Mouse (Mus musculus): ENCODE results near the gene Golt1b. TPM values are rescaled to one million over a fixed set of nuclear protein-coding genes. Genes with fewer than 3 reads are reported as not detected.

Gene Golt1b
- polyA plus RNA-seq, 1 experiment from 2014 or later, result 68.6 TPM

- Histone ChIP-seq H3K4me2 (ENCODE audit: low read length) (no peak overlapping the region), H3K27me3 (replicated peaks; ENCODE audit: control insufficient read depth, insufficient read depth, low read length) (no peaks in the 10 kb centered on the region), H3K9me3 (ENCODE audit: control insufficient read depth, low read length) (no peaks in the 10 kb centered on the region), H3K27ac (ENCODE audit: low read depth, low read length) (no peak overlapping the region), H3K4me1 (ENCODE audit: control insufficient read depth, insufficient read depth, low read depth, low read length) (no peaks in the 10 kb centered on the region), H3K9ac (ENCODE audit: low read depth, low read length) (no peak overlapping the region), H3K36me3 (ENCODE audit: control insufficient read depth, insufficient read depth, low read length) (peaks cover 30% of the 10 kb centered on the region), H3K4me3 (ENCODE audit: low read length) (no peak overlapping the region)
- no peak for ATAC-seq
- WGBS, result 85% methylated on average over 7 of the region's 7 CpGs
Measured at GRCm38 (mm10) chr6:142357106-142357505, 29.9 kb upstream of the Golt1b start.

GRCm38 (mm10) chr6:142362036-142362435 is 25.0 kb upstream of the Golt1b start:
- H3K9me3 ChIP-seq (ENCODE audit: control insufficient read depth, low read length), result no peaks in the 10 kb centered on the region

GRCm38 (mm10) chr6:142363019-142363576 is 23.9 kb upstream of the Golt1b start:
- Histone ChIP-seq H3K27ac (ENCODE audit: low read depth, low read length) (no peak overlapping the region), H3K4me1 (ENCODE audit: control insufficient read depth, insufficient read depth, low read depth, low read length) (no peaks in the 10 kb centered on the region), H3K36me3 (ENCODE audit: control insufficient read depth, insufficient read depth, low read length) (peaks cover 22% of the 10 kb centered on the region), H3K9me3 (ENCODE audit: control insufficient read depth, low read length) (no peaks in the 10 kb centered on the region), H3K4me2 (ENCODE audit: low read length) (no peak overlapping the region), H3K27me3 (replicated peaks; ENCODE audit: control insufficient read depth, insufficient read depth, low read length) (no peaks in the 10 kb centered on the region), H3K9ac (ENCODE audit: low read depth, low read length) (no peak overlapping the region), H3K4me3 (ENCODE audit: low read length) (no peak overlapping the region)
- 65% methylated on average over 9 of the region's 9 CpGs for WGBS
- peak; percentile 58 for ATAC-seq

More at GRCm38 (mm10) chr6:142362036-142362435, 25.0 kb upstream of the Golt1b start:
- Histone ChIP-seq H3K9ac (ENCODE audit: low read depth, low read length) (no peak overlapping the region), H3K4me1 (ENCODE audit: control insufficient read depth, insufficient read depth, low read depth, low read length) (no peaks in the 10 kb centered on the region), H3K27me3 (replicated peaks; ENCODE audit: control insufficient read depth, insufficient read depth, low read length) (no peaks in the 10 kb centered on the region), H3K27ac (ENCODE audit: low read depth, low read length) (no peak overlapping the region), H3K36me3 (ENCODE audit: control insufficient read depth, insufficient read depth, low read length) (peaks cover 25% of the 10 kb centered on the region), H3K4me2 (ENCODE audit: low read length) (no peak overlapping the region), H3K4me3 (ENCODE audit: low read length) (no peak overlapping the region)
- 95% methylated on average over 6 of the region's 6 CpGs for WGBS
- no peak for ATAC-seq

GRCm38 (mm10) chr6:142365742-142366472 is 21.1 kb upstream of the Golt1b start:
- H3K36me3 ChIP-seq (ENCODE audit: control insufficient read depth, insufficient read depth, low read length), result peaks cover 15% of the 10 kb centered on the region
- H3K27ac ChIP-seq (ENCODE audit: low read depth, low read length), result no peak overlapping the region
- H3K4me1 ChIP-seq (ENCODE audit: control insufficient read depth, insufficient read depth, low read depth, low read length), result no peaks in the 10 kb centered on the region
- H3K4me3 ChIP-seq (ENCODE audit: low read length), result no peak overlapping the region
- no peak for ATAC-seq
- H3K4me2 ChIP-seq (ENCODE audit: low read length), result no peak overlapping the region
- H3K27me3 ChIP-seq (replicated peaks; ENCODE audit: control insufficient read depth, insufficient read depth, low read length), result no peaks in the 10 kb centered on the region
- no peak overlapping the region for H3K9ac ChIP-seq (ENCODE audit: low read depth, low read length)
- H3K9me3 ChIP-seq (ENCODE audit: control insufficient read depth, low read length), result no peaks in the 10 kb centered on the region
- WGBS, result 91% methylated on average over 8 of the region's 8 CpGs

GRCm38 (mm10) chr6:142366473-142367018 is 20.5 kb upstream of the Golt1b start:
- peaks cover 12% of the 10 kb centered on the region for H3K36me3 ChIP-seq (ENCODE audit: control insufficient read depth, insufficient read depth, low read length)
- ATAC-seq, result no peak
- WGBS, result 89% methylated on average over 10 of the region's 10 CpGs

GRCm38 (mm10) chr6:142367565-142367964 is 19.5 kb upstream of the Golt1b start:
- H3K9ac ChIP-seq (ENCODE audit: low read depth, low read length), result no peak overlapping the region
- H3K4me1 ChIP-seq (ENCODE audit: control insufficient read depth, insufficient read depth, low read depth, low read length), result no peaks in the 10 kb centered on the region
- no peak overlapping the region for H3K27ac ChIP-seq (ENCODE audit: low read depth, low read length)
- no peak overlapping the region for H3K4me3 ChIP-seq (ENCODE audit: low read length)
- WGBS, result 93% methylated on average over 3 of the region's 3 CpGs
- peaks cover 12% of the 10 kb centered on the region for H3K36me3 ChIP-seq (ENCODE audit: control insufficient read depth, insufficient read depth, low read length)
- H3K27me3 ChIP-seq (replicated peaks; ENCODE audit: control insufficient read depth, insufficient read depth, low read length), result no peaks in the 10 kb centered on the region
- H3K4me2 ChIP-seq (ENCODE audit: low read length), result no peak overlapping the region
- ATAC-seq, result no peak
- no peaks in the 10 kb centered on the region for H3K9me3 ChIP-seq (ENCODE audit: control insufficient read depth, low read length)

More at GRCm38 (mm10) chr6:142366473-142367018, 20.5 kb upstream of the Golt1b start:
- no peak overlapping the region for H3K27ac ChIP-seq (ENCODE audit: low read depth, low read length)
- no peaks in the 10 kb centered on the region for H3K27me3 ChIP-seq (replicated peaks; ENCODE audit: control insufficient read depth, insufficient read depth, low read length)
- no peak overlapping the region for H3K4me3 ChIP-seq (ENCODE audit: low read length)
- H3K9me3 ChIP-seq (ENCODE audit: control insufficient read depth, low read length), result no peaks in the 10 kb centered on the region
- no peak overlapping the region for H3K4me2 ChIP-seq (ENCODE audit: low read length)
- H3K4me1 ChIP-seq (ENCODE audit: control insufficient read depth, insufficient read depth, low read depth, low read length), result no peaks in the 10 kb centered on the region
- H3K9ac ChIP-seq (ENCODE audit: low read depth, low read length), result no peak overlapping the region

GRCm38 (mm10) chr6:142369568-142369967 is 17.5 kb upstream of the Golt1b start:
- WGBS, result 90% methylated on average over 3 of the region's 3 CpGs
- peaks cover 7% of the 10 kb centered on the region for H3K36me3 ChIP-seq (ENCODE audit: control insufficient read depth, insufficient read depth, low read length)
- ATAC-seq, result no peak

GRCm38 (mm10) chr6:142377081-142377480 is 9.9 kb upstream of the Golt1b start:
- no peak for ATAC-seq
- H3K36me3 ChIP-seq (ENCODE audit: control insufficient read depth, insufficient read depth, low read length), result peaks cover 5% of the 10 kb centered on the region; the same call in 1 of the 2 replicates
- H3K9me3 ChIP-seq (ENCODE audit: control insufficient read depth, low read length), result no peaks in the 10 kb centered on the region
- 72% methylated on average over 1 of the region's 1 CpGs for WGBS
- no peak overlapping the region for H3K9ac ChIP-seq (ENCODE audit: low read depth, low read length)
- no peak overlapping the region for H3K4me2 ChIP-seq (ENCODE audit: low read length)
- no peak overlapping the region for H3K4me3 ChIP-seq (ENCODE audit: low read length)
- H3K4me1 ChIP-seq (ENCODE audit: control insufficient read depth, insufficient read depth, low read depth, low read length), result no peaks in the 10 kb centered on the region
- no peak overlapping the region for H3K27ac ChIP-seq (ENCODE audit: low read depth, low read length)
- H3K27me3 ChIP-seq (replicated peaks; ENCODE audit: control insufficient read depth, insufficient read depth, low read length), result no peaks in the 10 kb centered on the region

More at GRCm38 (mm10) chr6:142369568-142369967, 17.5 kb upstream of the Golt1b start:
- Histone ChIP-seq H3K27ac (ENCODE audit: low read depth, low read length) (no peak overlapping the region), H3K4me3 (ENCODE audit: low read length) (no peak overlapping the region), H3K27me3 (replicated peaks; ENCODE audit: control insufficient read depth, insufficient read depth, low read length) (no peaks in the 10 kb centered on the region), H3K4me2 (ENCODE audit: low read length) (no peak overlapping the region), H3K9me3 (ENCODE audit: control insufficient read depth, low read length) (no peaks in the 10 kb centered on the region), H3K9ac (ENCODE audit: low read depth, low read length) (no peak overlapping the region), H3K4me1 (ENCODE audit: control insufficient read depth, insufficient read depth, low read depth, low read length) (no peaks in the 10 kb centered on the region)

- Histone ChIP-seq H3K4me2 (ENCODE audit: low read length) (no peak overlapping the region), H3K36me3 (ENCODE audit: control insufficient read depth, insufficient read depth, low read length) (peaks cover 2% of the 10 kb centered on the region; the same call in 1 of the 2 replicates), H3K4me1 (ENCODE audit: control insufficient read depth, insufficient read depth, low read depth, low read length) (no peaks in the 10 kb centered on the region), H3K4me3 (ENCODE audit: low read length) (no peak overlapping the region), H3K27ac (ENCODE audit: low read depth, low read length) (no peak overlapping the region), H3K9me3 (ENCODE audit: control insufficient read depth, low read length) (no peaks in the 10 kb centered on the region), H3K9ac (ENCODE audit: low read depth, low read length) (no peak overlapping the region), H3K27me3 (replicated peaks; ENCODE audit: control insufficient read depth, insufficient read depth, low read length) (no peaks in the 10 kb centered on the region)
- 96% methylated on average over 8 of the region's 8 CpGs for WGBS
- ATAC-seq, result no peak
Measured at GRCm38 (mm10) chr6:142378576-142379330, 8.3 kb upstream of the Golt1b start.

Measured in hindbrain, embryonic 16.5 days (tissue).